In genomic region chr1:13426328-13427067, GRCm38 (mm10) we compare ENCODE assay signal across 8 mouse cellular contexts.
DNase-seq lines count a peak whose midpoint lies in the region; ATAC-seq and TF ChIP-seq lines count a peak whose summit lies in the region.

No protein-coding gene starts in this region.

- H3K9ac ChIP-seq in limb, embryonic 13.5 days = peak overlapping the region; percentile 57
- peak overlapping the region; percentile 41 for H3K9ac ChIP-seq in midbrain, embryonic 14.5 days (replicated peaks; ENCODE audit: low read length)

- H3K4me1 ChIP-seq in embryonic facial prominence, embryonic 10.5 days = 0 out of 2 replicates have a peak, but pooled peaks cover 8% of the 10 kb centered on the region
- peaks cover 19% of the 10 kb centered on the region for H3K4me1 ChIP-seq in limb, embryonic 13.5 days
- H3K4me1 ChIP-seq in midbrain, embryonic 14.5 days (ENCODE audit: control insufficient read depth, insufficient read depth, low read length) = peaks cover 3% of the 10 kb centered on the region; the same call in 1 of the 2 replicates
- peaks cover 2% of the 10 kb centered on the region for H3K4me1 ChIP-seq in spleen, adult 2 months (ENCODE audit: control insufficient read depth, insufficient read depth, insufficient read length)

- no peaks in the 10 kb centered on the region for H3K27me3 ChIP-seq in embryonic facial prominence, embryonic 10.5 days (replicated peaks; ENCODE audit: low read depth, poor library complexity, severe bottlenecking)
- no peaks in the 10 kb centered on the region for H3K27me3 ChIP-seq in limb, embryonic 13.5 days
- H3K27me3 ChIP-seq in midbrain, embryonic 14.5 days (ENCODE audit: control insufficient read depth, insufficient read depth, low read length) = no peaks in the 10 kb centered on the region
- no peaks in the 10 kb centered on the region for H3K27me3 ChIP-seq in spleen, adult 2 months (ENCODE audit: control insufficient read depth, insufficient read depth, low read length)

- peak; percentile 66 for DNase-seq in 3134 (ENCODE audit: extremely low read depth, insufficient read length, low spot score)
- DNase-seq in adrenal gland, adult 2 months = peak; percentile 84
- DNase-seq in embryonic facial prominence, embryonic 10.5 days (ENCODE audit: low spot score) = peak; percentile 68
- peak; percentile 82 to 85 for DNase-seq in heart, adult 18-20 months
- DNase-seq in kidney, adult 11 months = peak; percentile 54
- peak; percentile 81 for DNase-seq in midbrain, embryonic 14.5 days
- DNase-seq in spleen, adult 2 months (ENCODE audit: low read depth in 1 of 2, low spot score in 2 of 2) = peak; percentile 38 to 50

- 7% methylated on average over 30 of the region's 30 CpGs for WGBS in embryonic facial prominence, embryonic 10.5 days
- 7% methylated on average over 30 of the region's 30 CpGs for WGBS in limb, embryonic 13.5 days
- WGBS in midbrain, embryonic 14.5 days = 7% methylated on average over 29 of the region's 30 CpGs
- 2% methylated on average over 30 of the region's 30 CpGs for WGBS in spleen, adult 2 months

- no peak for TF ChIP-seq CTCF in spleen, adult 2 months (IDR thresholded peaks at IDR 0.05; ENCODE audit: extremely low read depth, insufficient read depth, insufficient read length, insufficient replicate concordance)

- peak overlapping the region; percentile 75 for H3K27ac ChIP-seq in embryonic facial prominence, embryonic 10.5 days (replicated peaks)
- peak overlapping the region; percentile 63; the same call in 1 of the 2 replicates for H3K27ac ChIP-seq in limb, embryonic 13.5 days
- no peak overlapping the region for H3K27ac ChIP-seq in midbrain, embryonic 14.5 days (replicated peaks; ENCODE audit: low read depth, low read length)
- peak overlapping the region; percentile 78 for H3K27ac ChIP-seq in spleen, adult 2 months (ENCODE audit: insufficient read depth, low read length)

- TF ChIP-seq POLR2A in spleen, adult 2 months (IDR thresholded peaks at IDR 0.05; ENCODE audit: low read depth, low read length) = no peak

- no peaks in the 10 kb centered on the region for H3K9me3 ChIP-seq in embryonic facial prominence, embryonic 10.5 days
- no peaks in the 10 kb centered on the region for H3K9me3 ChIP-seq in limb, embryonic 13.5 days
- H3K9me3 ChIP-seq in midbrain, embryonic 14.5 days (ENCODE audit: control insufficient read depth, low read length) = no peaks in the 10 kb centered on the region

- peak overlapping the region; percentile 64 for H3K4me2 ChIP-seq in limb, embryonic 13.5 days (replicated peaks)
- peak overlapping the region; percentile 60 for H3K4me2 ChIP-seq in midbrain, embryonic 14.5 days (ENCODE audit: low read length)

- peak overlapping the region; percentile 56 for H3K4me3 ChIP-seq in embryonic facial prominence, embryonic 10.5 days
- H3K4me3 ChIP-seq in limb, embryonic 13.5 days = peak overlapping the region; percentile 44
- peak overlapping the region; percentile 36 for H3K4me3 ChIP-seq in midbrain, embryonic 14.5 days (replicated peaks; ENCODE audit: low read depth, low read length)
- H3K4me3 ChIP-seq in spleen, adult 2 months (ENCODE audit: extremely low read depth, insufficient read depth, insufficient read length) = peak overlapping the region; percentile 58

- H3K36me3 ChIP-seq in embryonic facial prominence, embryonic 10.5 days (replicated peaks) = no peaks in the 10 kb centered on the region
- H3K36me3 ChIP-seq in limb, embryonic 13.5 days = no peaks in the 10 kb centered on the region
- H3K36me3 ChIP-seq in midbrain, embryonic 14.5 days (ENCODE audit: control insufficient read depth, insufficient read depth, low read length) = no peaks in the 10 kb centered on the region
- H3K36me3 ChIP-seq in spleen, adult 2 months (ENCODE audit: control insufficient read depth, insufficient read depth, low read length) = no peaks in the 10 kb centered on the region

- peak; percentile 82 for ATAC-seq in limb, embryonic 13.5 days (ENCODE audit: low FRiP score, low read depth)
- peak; percentile 80 for ATAC-seq in midbrain, embryonic 14.5 days (ENCODE audit: low FRiP score, low TSS enrichment)
